Mouse (Mus musculus) adipocyte (in vitro differentiated cells): ENCODE measurements around the gene Gm20773.
"Not testable (repeated sequence)": the region's sequence is repeated elsewhere in the genome, so short reads cannot be mapped to it uniquely, and the experiment has no call there.

Experiments used
- DNase-seq: peaks from one replicate; pipeline ENCODE4 v3.0.0-alpha.2; 2016; ENCODE audit warnings: low spot score

Gene Gm20773

GRCm38 (mm10) chrY:13493726-13494125, at the start of gene Gm20773:
Gene Gm20773, plus strand, starts transcription at chrY:13494026.
- not testable (repeated sequence) for DNase-seq

- not testable (repeated sequence) for DNase-seq
These were observed 28.3 kb upstream of the Gm20773 start, which contains the start of gene Gm21866 for GRCm38 (mm10) chrY:13465479-13465878. Gene Gm21866, minus strand, starts transcription at chrY:13465579.
